Mouse (Mus musculus): Measurements from ENCODE around the gene Vmn1r100.
"Not testable (repeated sequence)": the region's sequence is repeated elsewhere in the genome, so short reads cannot be mapped to it uniquely, and the experiment has no call there.

DNA sequence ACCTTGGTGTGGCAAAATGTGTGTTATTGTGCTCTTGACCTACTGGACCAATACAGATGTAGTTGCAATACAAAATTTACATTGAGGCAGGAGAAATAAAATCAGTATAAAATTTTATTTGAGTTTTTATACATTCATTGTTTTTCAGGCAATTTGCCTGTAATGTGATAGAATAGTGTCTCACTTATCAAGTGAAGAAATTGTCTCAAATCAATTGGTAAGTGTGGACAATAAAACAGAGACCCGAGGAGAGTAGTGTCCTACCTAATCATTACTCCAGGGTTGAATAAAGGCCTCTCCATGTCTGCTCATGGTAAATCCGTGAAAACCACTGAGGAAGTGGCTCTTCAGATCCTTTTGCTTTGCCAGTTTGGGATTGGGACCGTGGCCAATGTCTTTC lies at the start of gene Vmn1r100:
- TF ChIP-seq CTCF (IDR thresholded peaks at IDR 0.05; ENCODE audit: low read depth, low read length); POLR2A (IDR thresholded peaks at IDR 0.05; ENCODE audit: extremely low read depth, insufficient read depth, low read length): not testable (repeated sequence)
